Mouse (Mus musculus): ENCODE data around the gene Reep1.

GRCm38 (mm10) chr6:71839815-71840214 lies 132.5 kb downstream of the Reep1 start:
- no peak for TF ChIP-seq POLR2A (IDR thresholded peaks at IDR 0.05; ENCODE audit: insufficient read depth, low read length)
- no peak for TF ChIP-seq CTCF (IDR thresholded peaks at IDR 0.05; ENCODE audit: low read depth, low read length)
- no peak for TF ChIP-seq EP300 (IDR thresholded peaks at IDR 0.05; ENCODE audit: insufficient read depth, low read depth, low read length)

Data from ES-Bruce4 (cell line).